Mouse (Mus musculus): Measurements from ENCODE around the gene Reln. TPM values are rescaled to one million over a fixed set of nuclear protein-coding genes. Genes with fewer than 3 reads are reported as not detected.

Gene Reln
- 2.8 and 6.2 TPM in 2 replicates for polyA plus RNA-seq (2012; ENCODE audit: low replicate concordance)

GRCm38 (mm10) chr5:22344556-22344975 lies at the start of gene Reln:
Gene Reln (minus strand): TSS chr5:22344702.

GRCm38 (mm10) chr5:21865346-21866107 lies 479.0 kb downstream of the Reln start, which contains the start of gene Slc26a5:
Gene Slc26a5 (minus strand): TSS chr5:21865604.

Other genes with a start within 250 kb of the Reln start
- gene Orc5, start 205.7 kb upstream of the Reln start, polyA plus RNA-seq (2012; ENCODE audit: low replicate concordance), result 1.8 and 9.0 TPM in 2 replicates